Mouse (Mus musculus) limb, embryonic 15.5 days (tissue): ENCODE results near the gene Ccdc12. TPM values are rescaled to one million over a fixed set of nuclear protein-coding genes. Genes with fewer than 3 reads are reported as not detected.
A peak's percentile ranks its signal among the peaks of the same experiment; 100 is the strongest.
"Not testable (repeated sequence)": the region's sequence is repeated elsewhere in the genome, so short reads cannot be mapped to it uniquely, and the experiment has no call there.

ENCODE experiments used
- ATAC-seq: fragments of 200-750 bp; cut with Nextera tagmentation; 2 replicates; pipeline ENCODE4 v1.8.0; 2017; ENCODE audit warnings: low read depth, moderate TSS enrichment; ENCODE audit not compliant: insufficient number of reproducible peaks, low FRiP score, low TSS enrichment
- H3K27ac ChIP-seq: fragments of 300-500 bp; sonication (generic); 2 replicates; pipeline ENCODE4 v1.5.1; 2015; ENCODE audit warnings: moderate library complexity, mild to moderate bottlenecking, inconsistent platforms
- H3K27me3 ChIP-seq: fragments of 300-500 bp; sonication (generic); 2 replicates; pipeline ENCODE4 v1.6.1; 2015; ENCODE audit warnings: inconsistent platforms
- H3K36me3 ChIP-seq: fragments of 300-500 bp; sonication (generic); 2 replicates; pipeline ENCODE4 v1.6.1; 2015; ENCODE audit warnings: inconsistent platforms
- H3K4me1 ChIP-seq: fragments of 300-500 bp; sonication (generic); 2 replicates; pipeline ENCODE4 v1.6.1; 2015; ENCODE audit warnings: inconsistent platforms
- H3K4me2 ChIP-seq: fragments of 300-500 bp; sonication (generic); 2 replicates; pipeline ENCODE4 v1.6.1; 2015; ENCODE audit warnings: mild to moderate bottlenecking, inconsistent platforms
- H3K4me3 ChIP-seq: fragments of 300-500 bp; sonication (generic); 2 replicates; pipeline ENCODE4 v1.5.1; 2015; ENCODE audit warnings: mild to moderate bottlenecking, inconsistent platforms
- H3K9ac ChIP-seq: fragments of 300-500 bp; sonication (generic); 2 replicates; pipeline ENCODE4 v1.6.1; 2015; ENCODE audit warnings: inconsistent platforms
- H3K9me3 ChIP-seq: fragments of 300-500 bp; sonication (generic); 2 replicates; pipeline ENCODE4 v1.6.1; 2016; ENCODE audit warnings: inconsistent platforms
- WGBS: fragments of 180-500 bp; shearing (Covaris S2); methylation state at CpG from one replicate; pipeline ENCODE4 v1.1.7; 2015; 5-methylcytosine and 5-hydroxymethylcytosine counted together
- polyA plus RNA-seq: library from polyadenylated mRNA; unstranded; fragments of >200 nt; fragmentation: Nextera tagmentation; extraction: Ambion mirVana; gene quantifications from 2 replicates; pipeline ENCODE4 v1.2.1, GENCODE M21; 2015

The Ccdc12 gene
- polyA plus RNA-seq, 1 experiment from 2014 or later: 116 TPM

- Histone ChIP-seq H3K9ac (no peak overlapping the region), H3K4me1 (peaks cover 31% of the 10 kb centered on the region), H3K4me3 (no peak overlapping the region), H3K4me2 (no peak overlapping the region), H3K27ac (no peak overlapping the region), H3K27me3 (no peaks in the 10 kb centered on the region), H3K9me3 (no peaks in the 10 kb centered on the region), H3K36me3 (no peaks in the 10 kb centered on the region; the same call in 1 of the 2 replicates)
- no peak for ATAC-seq
- WGBS: 44% methylated on average over 5 of the region's 5 CpGs
Measured at GRCm38 (mm10) chr9:110682255-110682654, 26.0 kb downstream of the Ccdc12 start.

GRCm38 (mm10) chr9:110682697-110683096 is 26.4 kb downstream of the Ccdc12 start:
- not testable (repeated sequence) for ATAC-seq, H3K9me3 ChIP-seq, H3K4me3 ChIP-seq, H3K27me3 ChIP-seq, H3K4me2 ChIP-seq, H3K9ac ChIP-seq, H3K36me3 ChIP-seq, H3K27ac ChIP-seq
- 86% methylated on average over 3 of the region's 3 CpGs for WGBS
- H3K4me1 ChIP-seq: peaks cover 31% of the 10 kb centered on the region

GRCm38 (mm10) chr9:110683574-110684099 is 27.3 kb downstream of the Ccdc12 start:
- 47% methylated on average over 4 of the region's 4 CpGs for WGBS
- ATAC-seq: no peak
- no peak overlapping the region for H3K4me2 ChIP-seq
- H3K9ac ChIP-seq: no peak overlapping the region
- peaks cover 31% of the 10 kb centered on the region for H3K4me1 ChIP-seq
- H3K27ac ChIP-seq: peak overlapping the region; percentile 62
- H3K27me3 ChIP-seq: no peaks in the 10 kb centered on the region
- H3K9me3 ChIP-seq: no peaks in the 10 kb centered on the region
- no peaks in the 10 kb centered on the region; the same call in 1 of the 2 replicates for H3K36me3 ChIP-seq
- no peak overlapping the region for H3K4me3 ChIP-seq

GRCm38 (mm10) chr9:110684100-110684831 is 28.0 kb downstream of the Ccdc12 start:
- Histone ChIP-seq H3K4me1 (peaks cover 31% of the 10 kb centered on the region), H3K4me3 (no peak overlapping the region), H3K9me3 (no peaks in the 10 kb centered on the region), H3K36me3 (no peaks in the 10 kb centered on the region; the same call in 1 of the 2 replicates), H3K27me3 (no peaks in the 10 kb centered on the region), H3K27ac (peak overlapping the region; percentile 62), H3K9ac (no peak overlapping the region), H3K4me2 (no peak overlapping the region)
- 69% methylated on average over 6 of the region's 6 CpGs for WGBS
- ATAC-seq: no peak

- 75% methylated on average over 8 of the region's 8 CpGs for WGBS
- Histone ChIP-seq H3K27me3 (no peaks in the 10 kb centered on the region), H3K36me3 (no peaks in the 10 kb centered on the region; the same call in 1 of the 2 replicates), H3K9ac (no peak overlapping the region), H3K4me2 (no peak overlapping the region), H3K4me3 (no peak overlapping the region), H3K4me1 (peaks cover 31% of the 10 kb centered on the region), H3K9me3 (no peaks in the 10 kb centered on the region), H3K27ac (peak overlapping the region; percentile 28)
- ATAC-seq: no peak
Measured at GRCm38 (mm10) chr9:110685187-110685586, 28.9 kb downstream of the Ccdc12 start.

GRCm38 (mm10) chr9:110685591-110685990 is 29.3 kb downstream of the Ccdc12 start:
- H3K9ac ChIP-seq: no peak overlapping the region

GRCm38 (mm10) chr9:110686472-110686871 is 30.2 kb downstream of the Ccdc12 start:
- no peak overlapping the region for H3K4me3 ChIP-seq
- WGBS: 45% methylated on average over 3 of the region's 3 CpGs
- no peak overlapping the region for H3K9ac ChIP-seq
- no peaks in the 10 kb centered on the region for H3K9me3 ChIP-seq
- peaks cover 31% of the 10 kb centered on the region for H3K4me1 ChIP-seq
- no peak overlapping the region for H3K4me2 ChIP-seq
- no peaks in the 10 kb centered on the region for H3K27me3 ChIP-seq
- H3K36me3 ChIP-seq: no peaks in the 10 kb centered on the region
- no peak overlapping the region for H3K27ac ChIP-seq
- no peak for ATAC-seq

More at GRCm38 (mm10) chr9:110685591-110685990, 29.3 kb downstream of the Ccdc12 start:
- Histone ChIP-seq H3K27me3 (no peaks in the 10 kb centered on the region), H3K27ac (peak overlapping the region; percentile 28), H3K4me2 (no peak overlapping the region), H3K4me3 (no peak overlapping the region), H3K4me1 (peaks cover 31% of the 10 kb centered on the region), H3K9me3 (no peaks in the 10 kb centered on the region), H3K36me3 (no peaks in the 10 kb centered on the region)
- 87% methylated on average over 5 of the region's 5 CpGs for WGBS
- no peak for ATAC-seq

- Histone ChIP-seq H3K27ac (no peak overlapping the region), H3K4me2 (no peak overlapping the region), H3K27me3 (no peaks in the 10 kb centered on the region), H3K4me1 (peaks cover 29% of the 10 kb centered on the region), H3K9me3 (no peaks in the 10 kb centered on the region), H3K4me3 (no peak overlapping the region), H3K9ac (no peak overlapping the region), H3K36me3 (no peaks in the 10 kb centered on the region)
- WGBS: 60% methylated on average over 5 of the region's 5 CpGs
- ATAC-seq: no peak
Measured at GRCm38 (mm10) chr9:110687061-110687460, 30.8 kb downstream of the Ccdc12 start.

GRCm38 (mm10) chr9:110687846-110688245 is 31.5 kb downstream of the Ccdc12 start:
- 77% methylated on average over 2 of the region's 2 CpGs for WGBS

GRCm38 (mm10) chr9:110689261-110689779 is 33.0 kb downstream of the Ccdc12 start:
- H3K4me1 ChIP-seq: peaks cover 15% of the 10 kb centered on the region
- H3K4me3 ChIP-seq: no peak overlapping the region
- no peak overlapping the region for H3K4me2 ChIP-seq
- peaks cover 10% of the 10 kb centered on the region; the same call in 1 of the 2 replicates for H3K36me3 ChIP-seq
- H3K27ac ChIP-seq: no peak overlapping the region
- 91% methylated on average over 8 of the region's 8 CpGs for WGBS
- H3K9me3 ChIP-seq: no peaks in the 10 kb centered on the region
- no peak overlapping the region for H3K9ac ChIP-seq
- no peak for ATAC-seq
- H3K27me3 ChIP-seq: no peaks in the 10 kb centered on the region

More at GRCm38 (mm10) chr9:110687846-110688245, 31.5 kb downstream of the Ccdc12 start:
- no peak overlapping the region for H3K4me3 ChIP-seq
- H3K4me2 ChIP-seq: no peak overlapping the region
- peaks cover 29% of the 10 kb centered on the region for H3K4me1 ChIP-seq
- ATAC-seq: no peak
- H3K36me3 ChIP-seq: peaks cover 2% of the 10 kb centered on the region; the same call in 1 of the 2 replicates
- H3K27me3 ChIP-seq: no peaks in the 10 kb centered on the region
- no peaks in the 10 kb centered on the region for H3K9me3 ChIP-seq
- H3K9ac ChIP-seq: no peak overlapping the region
- no peak overlapping the region for H3K27ac ChIP-seq

GRCm38 (mm10) chr9:110695165-110695755 is 39.0 kb downstream of the Ccdc12 start:
- WGBS: 77% methylated on average over 4 of the region's 4 CpGs
- no peak overlapping the region for H3K9ac ChIP-seq
- H3K9me3 ChIP-seq: no peaks in the 10 kb centered on the region
- H3K4me3 ChIP-seq: no peak overlapping the region
- H3K27ac ChIP-seq: peak overlapping the region; percentile 33; the same call in 1 of the 2 replicates
- peaks cover 25% of the 10 kb centered on the region for H3K36me3 ChIP-seq
- H3K4me1 ChIP-seq: 0 out of 2 replicates have a peak, but pooled peaks cover 5% of the 10 kb centered on the region
- no peak overlapping the region for H3K4me2 ChIP-seq
- H3K27me3 ChIP-seq: no peaks in the 10 kb centered on the region
- ATAC-seq: no peak

GRCm38 (mm10) chr9:110696427-110696826 is 40.1 kb downstream of the Ccdc12 start:
- peak overlapping the region; percentile 67; the same call in 1 of the 2 replicates for H3K27ac ChIP-seq
- 94% methylated on average over 5 of the region's 5 CpGs for WGBS
- H3K9me3 ChIP-seq: no peaks in the 10 kb centered on the region
- H3K4me2 ChIP-seq: no peak overlapping the region
- H3K4me3 ChIP-seq: no peak overlapping the region
- peaks cover 25% of the 10 kb centered on the region for H3K36me3 ChIP-seq
- H3K9ac ChIP-seq: no peak overlapping the region
- H3K4me1 ChIP-seq: 0 out of 2 replicates have a peak, but pooled peaks cover 5% of the 10 kb centered on the region
- no peak for ATAC-seq
- no peaks in the 10 kb centered on the region for H3K27me3 ChIP-seq
